Mouse (Mus musculus) MEL (cell line): ENCODE data around the gene D430041D05Rik. TPM values are rescaled to one million over a fixed set of nuclear protein-coding genes. Genes with fewer than 3 reads are reported as not detected.

Experiments
- DNase-seq: peaks from one replicate; pipeline ENCODE4 v3.0.0; 2011; ENCODE audit warnings: low read depth, low spot score
- H3K27ac ChIP-seq: 2 replicates; pipeline ENCODE4 v1.5.1; 2012; ENCODE audit warnings: low read depth, mild to moderate bottlenecking, control low read depth, low read length, moderate library complexity; ENCODE audit not compliant: control insufficient read depth
- H3K27me3 ChIP-seq, 2 experiments: fragments of 150-350 bp in 1 of 2; sonication (generic) in 1 of 2; 2 replicates each; pipeline ENCODE4 v1.6.1; 2012; ENCODE audit warnings: low read length in 2 of 2, mild to moderate bottlenecking in 2 of 2, improper control_type of control experiment in 1 of 2, moderate library complexity in 1 of 2; ENCODE audit not compliant: insufficient read depth in 2 of 2, control insufficient read depth in 1 of 2
- H3K36me3 ChIP-seq, 2 experiments: 2 replicates each; pipeline ENCODE4 v1.6.1; 2012 to 2014; ENCODE audit warnings: low read length in 2 of 2, improper control_type of control experiment in 1 of 2, inconsistent platforms in 1 of 2, mild to moderate bottlenecking in 1 of 2; ENCODE audit not compliant: insufficient read depth in 2 of 2, control insufficient read depth in 1 of 2
- H3K4me1 ChIP-seq, 2 experiments: fragments of 150-350 bp in 1 of 2; sonication (generic) in 1 of 2; 2 replicates each; pipeline ENCODE4 v1.6.1; 2012; ENCODE audit warnings: low read length in 2 of 2, improper control_type of control experiment in 1 of 2, mild to moderate bottlenecking in 1 of 2; ENCODE audit not compliant: insufficient read depth in 2 of 2, control insufficient read depth in 1 of 2
- H3K4me3 ChIP-seq, 2 experiments: fragments of 150-350 bp in 1 of 2; sonication (generic) in 1 of 2; 2 replicates each; pipeline ENCODE4 v1.5.1; 2012; ENCODE audit warnings: low read depth in 2 of 2, low read length in 2 of 2, mild to moderate bottlenecking in 2 of 2, moderate library complexity in 2 of 2, control low read depth in 1 of 2, improper control_type of control experiment in 1 of 2; ENCODE audit not compliant: control insufficient read depth in 1 of 2, insufficient read depth in 1 of 2
- H3K79me2 ChIP-seq: 2 replicates; pipeline ENCODE4 v1.6.1; 2012; ENCODE audit warnings: mild to moderate bottlenecking, low read length, moderate library complexity; ENCODE audit not compliant: control insufficient read depth, poor library complexity, insufficient read depth
- H3K9ac ChIP-seq: 2 replicates; pipeline ENCODE4 v1.6.1; 2012; ENCODE audit warnings: low read depth, mild to moderate bottlenecking, control low read depth, low read length, moderate library complexity; ENCODE audit not compliant: control insufficient read depth, poor library complexity, severe bottlenecking
- H3K9me3 ChIP-seq: fragments of 150-350 bp; sonication (generic); replicated peaks from 2 replicates; pipeline ENCODE4 v1.6.1; 2012; ENCODE audit warnings: mild to moderate bottlenecking, low read length, improper control_type of control experiment, moderate library complexity; ENCODE audit not compliant: insufficient read depth
- CHD1 ChIP-seq: IDR thresholded peaks from 2 replicates; pipeline ENCODE4 v1.6.1; 2012; ENCODE audit warnings: low read depth, mild to moderate bottlenecking, inconsistent platforms, low read length, improper control_type of control experiment
- CHD2 ChIP-seq: IDR thresholded peaks from 2 replicates; pipeline ENCODE4 v1.6.1; 2011; ENCODE audit warnings: low read length, improper control_type of control experiment
- CTCF ChIP-seq, 3 experiments: IDR thresholded peaks in 2 of 3; conservative IDR thresholded peaks in 1 of 3; 2 replicates each; pipeline ENCODE4 v1.5.1; 2011 to 2012; ENCODE audit warnings: low read length in 3 of 3, low read depth in 2 of 3, mild to moderate bottlenecking in 2 of 3, improper control_type of control experiment in 1 of 3, inconsistent platforms in 1 of 3, mixed read lengths in 1 of 3, moderate library complexity in 1 of 3; ENCODE audit not compliant: control insufficient read depth in 1 of 3, insufficient read depth in 1 of 3, poor library complexity in 1 of 3, severe bottlenecking in 1 of 3
- ETS1 ChIP-seq: IDR thresholded peaks from 2 replicates; pipeline ENCODE4 v1.6.1; 2012; ENCODE audit warnings: low read depth, mild to moderate bottlenecking, inconsistent platforms, low read length, improper control_type of control experiment, moderate library complexity
- GATA1 ChIP-seq: IDR thresholded peaks from 2 replicates; pipeline ENCODE4 v1.6.1; 2011; ENCODE audit warnings: low read depth, low read length, improper control_type of control experiment
- HCFC1 ChIP-seq: IDR thresholded peaks from 2 replicates; pipeline ENCODE4 v1.6.1; 2012; ENCODE audit warnings: low read depth, mild to moderate bottlenecking, inconsistent platforms, low read length, improper control_type of control experiment, moderate library complexity
- KAT2A ChIP-seq: conservative IDR thresholded peaks from 2 replicates; pipeline ENCODE4 v1.6.1; 2012; ENCODE audit warnings: low read depth, low read length, improper control_type of control experiment, inconsistent platforms
- MAX ChIP-seq: IDR thresholded peaks from 2 replicates; pipeline ENCODE4 v1.6.1; 2011; ENCODE audit warnings: low read length, improper control_type of control experiment
- MAZ ChIP-seq: IDR thresholded peaks from 2 replicates; pipeline ENCODE4 v1.6.1; 2012; ENCODE audit warnings: low read depth, mild to moderate bottlenecking, inconsistent platforms, low read length, improper control_type of control experiment
- MEF2A ChIP-seq: IDR thresholded peaks from 2 replicates; pipeline ENCODE4 v1.6.1; 2014; ENCODE audit warnings: low read depth, mild to moderate bottlenecking, inconsistent platforms, low read length, improper control_type of control experiment; ENCODE audit not compliant: poor library complexity, insufficient replicate concordance, severe bottlenecking; ENCODE audit errors: extremely low read depth
- MYB ChIP-seq: IDR thresholded peaks from 2 replicates; pipeline ENCODE4 v1.6.1; 2011; ENCODE audit warnings: mild to moderate bottlenecking, low read depth, low read length, improper control_type of control experiment
- MYC ChIP-seq: IDR thresholded peaks from 2 replicates; pipeline ENCODE4 v1.6.1; 2011; ENCODE audit warnings: low read depth, mild to moderate bottlenecking, low read length, improper control_type of control experiment, moderate library complexity
- POLR2A ChIP-seq, 2 experiments: IDR thresholded peaks; 2 replicates each; pipeline ENCODE4 v1.6.1; 2011 to 2012; ENCODE audit warnings: low read length in 2 of 2, mild to moderate bottlenecking in 2 of 2, control low read depth in 1 of 2, improper control_type of control experiment in 1 of 2, low read depth in 1 of 2, moderate library complexity in 1 of 2; ENCODE audit not compliant: control insufficient read depth in 1 of 2, insufficient read depth in 1 of 2, poor library complexity in 1 of 2
- RAD21 ChIP-seq: IDR thresholded peaks from 2 replicates; pipeline ENCODE4 v1.6.1; 2011; ENCODE audit warnings: mild to moderate bottlenecking, low read depth, low read length, improper control_type of control experiment
- SMC3 ChIP-seq: IDR thresholded peaks from 2 replicates; pipeline ENCODE4 v1.6.1; 2011; ENCODE audit warnings: low read depth, low read length, improper control_type of control experiment
- USF1 ChIP-seq: IDR thresholded peaks from 2 replicates; pipeline ENCODE4 v1.6.1; 2014; ENCODE audit warnings: low read depth, mild to moderate bottlenecking, inconsistent platforms, low read length, improper control_type of control experiment, moderate library complexity
- USF2 ChIP-seq, 2 experiments: IDR thresholded peaks; 2 replicates each; pipeline ENCODE4 v1.6.1; 2011 to 2012; ENCODE audit warnings: improper control_type of control experiment in 2 of 2, low read length in 2 of 2, borderline replicate concordance in 1 of 2, inconsistent platforms in 1 of 2, low read depth in 1 of 2, mild to moderate bottlenecking in 1 of 2; ENCODE audit not compliant: insufficient read depth in 1 of 2
- ZKSCAN1 ChIP-seq: IDR thresholded peaks from 2 replicates; pipeline ENCODE4 v1.6.1; 2012; ENCODE audit warnings: low read depth, mild to moderate bottlenecking, inconsistent platforms, low read length, improper control_type of control experiment, moderate library complexity
- ZMIZ1 ChIP-seq: IDR thresholded peaks from 2 replicates; pipeline ENCODE4 v1.6.1; 2012; ENCODE audit warnings: low read depth, mild to moderate bottlenecking, inconsistent platforms, low read length, improper control_type of control experiment, moderate library complexity
- ZNF384 ChIP-seq: IDR thresholded peaks from 2 replicates; pipeline ENCODE4 v1.6.1; 2012; ENCODE audit warnings: low read depth, mild to moderate bottlenecking, inconsistent platforms, low read length, improper control_type of control experiment
- polyA plus RNA-seq, 2 experiments: library from polyadenylated mRNA; stranded (reverse) in 1 of 2; unstranded in 1 of 2; fragments of >175 nt in 1 of 2; fragments of >200 nt in 1 of 2; gene quantifications; 2 replicates each; pipeline versions ENCODE4 v1.2.1 to v1.2.4; 2012; ENCODE audit warnings: low replicate concordance in 2 of 2, low read depth in 1 of 2; ENCODE audit not compliant: insufficient read length in 2 of 2, insufficient read depth in 1 of 2, missing spikeins in 1 of 2
- total RNA-seq: library from RNA; depleted of rRNA; stranded (reverse); fragments of 300-350 nt; gene quantifications from 2 replicates; pipeline ENCODE4 v1.2.3, GENCODE M21; 2012

D430041D05Rik gene
- total and polyA plus RNA-seq, 3 experiments = 0.46 to 1.1 TPM; not detected in 1

DNA sequence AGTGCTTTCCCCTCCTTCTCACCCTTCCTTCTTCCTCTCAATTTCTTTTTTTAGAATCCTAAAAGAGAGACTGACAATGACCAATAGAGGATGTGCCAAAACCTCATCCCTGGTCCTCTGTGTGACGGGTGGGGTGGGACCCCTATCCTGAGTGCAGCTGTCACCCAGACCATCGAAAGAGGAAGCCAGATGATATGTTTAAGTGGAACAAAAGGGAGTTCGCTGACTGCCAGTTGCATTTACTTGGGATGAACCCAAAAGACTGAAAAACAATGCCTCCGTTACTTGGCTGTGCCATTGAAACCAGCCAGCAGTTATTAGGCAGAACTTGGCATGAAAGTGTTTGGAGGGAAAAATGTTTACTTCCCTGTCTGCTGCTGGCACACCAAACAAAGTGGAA is 159.2 kb downstream of the D430041D05Rik start:
- no peaks in the 10 kb centered on the region for H3K4me1 ChIP-seq
- no peak overlapping the region for H3K4me3 ChIP-seq
- no peaks in the 10 kb centered on the region for H3K36me3 ChIP-seq
- H3K27me3 ChIP-seq = peaks cover 5 to 18% of the 10 kb centered on the region in 2 experiments
- H3K9me3 ChIP-seq = no peaks in the 10 kb centered on the region
- no peaks in the 10 kb centered on the region for H3K79me2 ChIP-seq
- H3K9ac ChIP-seq = no peak overlapping the region
- TF ChIP-seq CHD1 (no peak), ETS1 (no peak), MYB (no peak), GATA1 (no peak), SMC3 (no peak), USF2 (IDR thresholded peaks at IDR 0.05; ENCODE audit: borderline replicate concordance in 1 of 2, insufficient read depth in 1 of 2, low read depth in 1 of 2, low read length in 2 of 2) (no peak), ZNF384 (no peak), KAT2A (no peak), MAZ (no peak), CHD2 (no peak), MEF2A (no peak), HCFC1 (no peak), USF1 (no peak)
- no peak overlapping the region for H3K27ac ChIP-seq
- DNase-seq = no peak

DNA sequence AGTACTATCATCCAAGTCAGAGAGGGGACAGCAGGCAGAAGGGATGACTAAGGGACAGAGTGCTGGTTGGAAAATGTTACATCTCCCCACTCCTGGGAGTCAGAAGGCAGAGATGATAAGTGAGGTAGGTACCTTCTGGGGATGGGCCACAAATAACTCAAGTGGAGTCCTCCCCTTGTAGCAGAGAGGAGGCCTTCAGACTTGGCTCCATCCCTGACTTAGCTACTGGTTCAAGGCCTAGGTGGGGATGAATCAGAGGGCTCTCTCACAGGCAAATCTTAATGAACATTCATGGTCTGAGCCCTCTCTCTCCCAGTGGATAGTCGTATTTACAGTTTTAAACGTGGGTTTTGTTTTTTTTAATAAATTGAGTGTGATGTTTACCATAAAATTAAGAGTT is 161.0 kb downstream of the D430041D05Rik start:
- TF ChIP-seq CTCF (IDR thresholded peaks at IDR 0.05 in 2 of 3, conservative IDR thresholded peaks at IDR 0.05 in 1 of 3; ENCODE audit: control insufficient read depth in 1 of 3, insufficient read depth in 1 of 3, low read depth in 2 of 3, low read length in 3 of 3, poor library complexity in 1 of 3, severe bottlenecking in 1 of 3) (no peak), GATA1 (no peak), ZKSCAN1 (no peak), USF2 (IDR thresholded peaks at IDR 0.05; ENCODE audit: borderline replicate concordance in 1 of 2, insufficient read depth in 1 of 2, low read depth in 1 of 2, low read length in 2 of 2) (no peak), MEF2A (no peak), MYC (no peak), MAX (no peak), ETS1 (no peak), ZMIZ1 (no peak), RAD21 (no peak), CHD2 (no peak), POLR2A (IDR thresholded peaks at IDR 0.05; ENCODE audit: control insufficient read depth in 1 of 2, insufficient read depth in 1 of 2, low read depth in 1 of 2, low read length in 2 of 2, poor library complexity in 1 of 2) (no peak)

More for the DNA sequence above, 161.0 kb downstream of the D430041D05Rik start:
- H3K4me1 ChIP-seq = no peaks in the 10 kb centered on the region
- H3K27ac ChIP-seq = no peak overlapping the region
- no peak for DNase-seq
- H3K79me2 ChIP-seq = no peaks in the 10 kb centered on the region
- H3K4me3 ChIP-seq = no peak overlapping the region
- no peak overlapping the region for H3K9ac ChIP-seq
- no peaks in the 10 kb centered on the region for H3K9me3 ChIP-seq
- H3K27me3 ChIP-seq = peaks cover 5 to 15% of the 10 kb centered on the region in 2 experiments
- H3K36me3 ChIP-seq = no peaks in the 10 kb centered on the region
